In genomic region chr1:85592526-85592925, GRCm38 (mm10) we compare ENCODE assay signal across 12 mouse cellular contexts. TPM values are rescaled to one million over a fixed set of nuclear protein-coding genes. Genes with fewer than 3 reads are reported as not detected.
"Had no signal": no experiment of that assay in that cellular context is flagged by ENCODE, and none has a peak within 500 bp of the region (broad histone marks: within the 10 kb centered on the region; RNA-seq: fewer than 3 reads in every experiment).

No protein-coding gene starts in this region.

RNA-seq across cellular contexts. Expression of gene G530012D18Rik, which starts 17.1 kb away (rescaled TPM):
- polyA plus RNA-seq: neural tube, embryonic 12.5 days; neural tube, embryonic 13.5 days; neural tube, embryonic 14.5 days; neural tube, embryonic 15.5 days; small intestine, adult 2 months; spleen, adult 2 months; stomach, embryonic 14.5 days; stomach, embryonic 15.5 days; stomach, embryonic 16.5 days; testis, adult 2 months; thymus, adult 2 months; thymus, postnatal 0 days had no signal

RNA-seq across cellular contexts. Expression of gene Sp100, which starts 57.3 kb away (rescaled TPM):
- polyA plus RNA-seq: neural tube, embryonic 14.5 days had no signal
